Mouse (Mus musculus) liver, adult 2 months (tissue): ENCODE results near the gene Rcor1.

ENCODE experiments used
- CTCF ChIP-seq: fragments of 200-500 bp; IDR thresholded peaks from 2 replicates; pipeline ENCODE4 v1.5.1; 2011; ENCODE audit warnings: low read depth, low read length, control low read depth
- POLR2A ChIP-seq: fragments of 200-500 bp; IDR thresholded peaks from 2 replicates; pipeline ENCODE4 v1.6.1; 2011; ENCODE audit warnings: low read length, control low read depth; ENCODE audit not compliant: insufficient read depth; ENCODE audit errors: extremely low read depth

DNA sequence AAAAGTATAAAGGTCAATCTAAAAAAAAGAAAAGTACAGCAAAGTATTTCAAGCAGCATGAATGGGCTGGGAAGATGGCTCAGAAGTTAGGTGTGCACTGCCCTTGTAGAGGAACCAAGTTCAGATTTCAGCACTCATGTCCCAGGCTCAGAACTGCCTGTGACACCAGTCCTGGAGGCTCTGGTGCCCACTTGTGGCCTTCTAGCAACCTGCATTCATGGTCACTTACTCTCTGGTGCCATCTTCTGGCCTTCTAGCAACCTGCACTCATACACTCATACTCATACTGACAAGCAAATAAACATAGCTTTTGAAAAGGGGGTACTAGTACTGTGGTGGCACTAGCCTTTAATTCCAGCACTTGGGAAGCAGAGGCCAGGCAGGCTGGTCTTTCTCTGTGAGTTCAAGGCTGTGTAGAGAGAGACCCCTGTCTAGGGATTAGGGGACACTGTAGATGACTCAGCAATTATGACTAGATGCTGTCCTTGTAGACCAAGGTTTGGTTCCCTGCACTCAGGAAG, 83.2 kb downstream of the Rcor1 start:
- TF ChIP-seq CTCF (peak; percentile 90), POLR2A (no peak)
